Mouse (Mus musculus): ENCODE results near the gene Abtb1. TPM values are rescaled to one million over a fixed set of nuclear protein-coding genes. Genes with fewer than 3 reads are reported as not detected.

The Abtb1 gene
- total and polyA plus RNA-seq, 2 experiments from 2014 or later = 31.5 to 78.9 TPM

GRCm38 (mm10) chr6:88884195-88884594 lies 42.4 kb upstream of the Abtb1 start:
- no peak for ATAC-seq
- Histone ChIP-seq H3K9ac (replicated peaks; ENCODE audit: low read length) (no peak overlapping the region), H3K9me3 (ENCODE audit: low read length) (no peaks in the 10 kb centered on the region), H3K27ac (no peak overlapping the region), H3K4me2 (ENCODE audit: low read depth, low read length) (no peak overlapping the region), H3K4me1 (ENCODE audit: insufficient read depth, low read length) (no peaks in the 10 kb centered on the region), H3K4me3 (ENCODE audit: low read length) (no peak overlapping the region), H3K27me3 (ENCODE audit: insufficient read depth, low read length) (no peaks in the 10 kb centered on the region), H3K36me3 (ENCODE audit: insufficient read depth, low read length) (peaks cover 16% of the 10 kb centered on the region; the same call in 1 of the 2 replicates)
- no peak for DNase-seq (ENCODE audit: low spot score)
- WGBS = 92% methylated on average over 10 of the region's 10 CpGs
- TF ChIP-seq CTCF (IDR thresholded peaks at IDR 0.05; ENCODE audit: low read depth) = no peak

DNA sequence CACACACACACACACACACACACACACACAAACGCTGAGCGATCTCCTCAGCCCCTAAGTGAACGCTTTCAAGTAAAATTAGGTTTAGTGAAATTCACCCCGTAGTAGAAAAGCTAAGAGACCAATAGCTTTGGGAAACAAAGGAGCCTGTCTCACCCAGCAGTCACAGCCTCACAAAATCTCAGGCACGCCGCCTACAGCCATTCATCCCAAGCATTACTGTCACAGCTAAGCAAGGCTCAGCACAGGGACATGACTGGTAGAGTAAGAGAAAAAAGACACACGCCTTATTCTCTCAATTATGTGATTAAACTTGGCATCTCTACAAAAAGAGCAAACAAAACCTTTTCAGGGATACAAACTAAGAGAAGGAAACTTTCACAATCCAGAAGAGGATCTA lies 39.5 kb upstream of the Abtb1 start:
- DNase-seq (ENCODE audit: low spot score) = no peak
- Histone ChIP-seq H3K4me2 (ENCODE audit: low read depth, low read length) (no peak overlapping the region), H3K27ac (no peak overlapping the region), H3K4me1 (ENCODE audit: insufficient read depth, low read length) (no peaks in the 10 kb centered on the region), H3K4me3 (ENCODE audit: low read length) (no peak overlapping the region), H3K9ac (replicated peaks; ENCODE audit: low read length) (0 out of 2 replicates have a peak overlapping the region, but pooled peaks have one; percentile 3), H3K36me3 (ENCODE audit: insufficient read depth, low read length) (peaks cover 5% of the 10 kb centered on the region; the same call in 1 of the 2 replicates), H3K9me3 (ENCODE audit: low read length) (no peaks in the 10 kb centered on the region), H3K27me3 (ENCODE audit: insufficient read depth, low read length) (no peaks in the 10 kb centered on the region)
- WGBS = 49% methylated on average over 7 of the region's 7 CpGs
- TF ChIP-seq CTCF (IDR thresholded peaks at IDR 0.05; ENCODE audit: low read depth) = no peak
- ATAC-seq = no peak

DNA sequence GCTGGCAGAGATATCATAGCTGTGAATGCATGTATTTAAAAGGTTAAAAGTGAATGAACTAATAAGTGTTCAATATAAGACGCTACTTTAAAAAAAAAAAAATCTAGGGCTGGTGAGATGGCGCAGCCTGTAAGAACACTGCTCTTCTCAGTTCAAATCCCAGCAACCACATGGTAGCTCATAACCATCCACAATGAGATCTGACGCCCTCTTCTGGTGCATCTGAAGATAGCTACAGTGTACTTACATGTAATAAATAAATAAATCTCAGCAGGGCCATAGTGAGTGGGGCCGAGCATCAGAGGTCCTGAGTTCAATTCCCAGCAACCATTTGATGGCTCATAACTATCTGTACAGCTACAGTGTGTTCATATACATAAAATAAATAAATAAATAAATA lies 37.7 kb upstream of the Abtb1 start:
- Histone ChIP-seq H3K27me3 (ENCODE audit: insufficient read depth, low read length) (no peaks in the 10 kb centered on the region), H3K9ac (replicated peaks; ENCODE audit: low read length) (no peak overlapping the region), H3K4me1 (ENCODE audit: insufficient read depth, low read length) (peaks cover 4% of the 10 kb centered on the region; the same call in 1 of the 2 replicates), H3K9me3 (ENCODE audit: low read length) (no peaks in the 10 kb centered on the region), H3K36me3 (ENCODE audit: insufficient read depth, low read length) (peaks cover 5% of the 10 kb centered on the region; the same call in 1 of the 2 replicates), H3K4me2 (ENCODE audit: low read depth, low read length) (no peak overlapping the region), H3K27ac (no peak overlapping the region), H3K4me3 (ENCODE audit: low read length) (no peak overlapping the region)
- TF ChIP-seq CTCF (IDR thresholded peaks at IDR 0.05; ENCODE audit: low read depth) = peak; percentile 36
- ATAC-seq (no peak), DNase-seq (ENCODE audit: low spot score) (peak; percentile 28)
- WGBS = 63% methylated on average over 4 of the region's 4 CpGs

DNA sequence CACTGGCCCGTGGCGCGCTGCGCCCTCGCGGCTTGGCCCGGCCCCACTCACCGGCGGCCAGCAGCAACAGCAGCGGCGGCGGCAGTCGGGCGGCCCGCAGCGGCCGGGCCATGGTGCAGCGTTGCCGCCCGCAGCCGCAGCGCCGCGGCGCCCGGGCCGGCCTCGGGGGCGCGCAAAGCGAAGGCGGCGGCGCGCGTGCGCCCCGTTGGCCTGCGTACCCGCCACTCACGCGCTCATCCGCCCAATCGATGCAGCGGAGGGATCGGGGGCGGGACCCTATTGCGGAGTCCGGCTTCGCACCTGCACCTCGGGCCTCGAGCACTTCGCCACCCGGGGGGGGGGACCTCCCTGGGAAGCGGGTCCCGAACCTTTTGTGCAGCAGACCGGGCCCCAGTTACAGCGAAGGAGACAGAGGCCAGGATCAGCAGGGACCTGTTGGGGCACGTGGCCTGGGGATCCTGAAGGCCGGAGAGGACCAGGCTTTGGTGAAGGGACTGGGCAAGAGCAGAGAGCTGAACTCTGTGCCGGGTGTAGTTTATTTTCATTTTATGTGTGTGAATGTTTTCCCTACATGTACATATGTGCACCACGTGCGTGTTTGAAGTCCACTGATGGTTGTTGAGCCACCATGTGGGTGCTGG lies 33.2 kb upstream of the Abtb1 start, which contains the start of gene Podxl2:
TSS of gene Podxl2 (minus strand) at position 177 of the 641 bp plus-strand sequence.
- no peak for TF ChIP-seq CTCF (IDR thresholded peaks at IDR 0.05; ENCODE audit: low read depth)
- Histone ChIP-seq H3K9me3 (ENCODE audit: low read length) (no peaks in the 10 kb centered on the region), H3K4me2 (ENCODE audit: low read depth, low read length) (peak within 1 kb of the TSS; percentile 71), H3K4me1 (ENCODE audit: insufficient read depth, low read length) (peaks cover 4% of the 10 kb centered on the region; the same call in 1 of the 2 replicates), H3K27ac (peak within 1 kb of the TSS; percentile 97), H3K9ac (replicated peaks; ENCODE audit: low read length) (peak within 1 kb of the TSS; percentile 94), H3K4me3 (ENCODE audit: low read length) (peak within 1 kb of the TSS; percentile 81), H3K36me3 (ENCODE audit: insufficient read depth, low read length) (no peaks in the 10 kb centered on the region), H3K27me3 (ENCODE audit: insufficient read depth, low read length) (no peaks in the 10 kb centered on the region)
- ATAC-seq (peak; percentile 79), DNase-seq (ENCODE audit: low spot score) (peak; percentile 95)
- WGBS = 7% methylated on average over 54 of the region's 63 CpGs

DNA sequence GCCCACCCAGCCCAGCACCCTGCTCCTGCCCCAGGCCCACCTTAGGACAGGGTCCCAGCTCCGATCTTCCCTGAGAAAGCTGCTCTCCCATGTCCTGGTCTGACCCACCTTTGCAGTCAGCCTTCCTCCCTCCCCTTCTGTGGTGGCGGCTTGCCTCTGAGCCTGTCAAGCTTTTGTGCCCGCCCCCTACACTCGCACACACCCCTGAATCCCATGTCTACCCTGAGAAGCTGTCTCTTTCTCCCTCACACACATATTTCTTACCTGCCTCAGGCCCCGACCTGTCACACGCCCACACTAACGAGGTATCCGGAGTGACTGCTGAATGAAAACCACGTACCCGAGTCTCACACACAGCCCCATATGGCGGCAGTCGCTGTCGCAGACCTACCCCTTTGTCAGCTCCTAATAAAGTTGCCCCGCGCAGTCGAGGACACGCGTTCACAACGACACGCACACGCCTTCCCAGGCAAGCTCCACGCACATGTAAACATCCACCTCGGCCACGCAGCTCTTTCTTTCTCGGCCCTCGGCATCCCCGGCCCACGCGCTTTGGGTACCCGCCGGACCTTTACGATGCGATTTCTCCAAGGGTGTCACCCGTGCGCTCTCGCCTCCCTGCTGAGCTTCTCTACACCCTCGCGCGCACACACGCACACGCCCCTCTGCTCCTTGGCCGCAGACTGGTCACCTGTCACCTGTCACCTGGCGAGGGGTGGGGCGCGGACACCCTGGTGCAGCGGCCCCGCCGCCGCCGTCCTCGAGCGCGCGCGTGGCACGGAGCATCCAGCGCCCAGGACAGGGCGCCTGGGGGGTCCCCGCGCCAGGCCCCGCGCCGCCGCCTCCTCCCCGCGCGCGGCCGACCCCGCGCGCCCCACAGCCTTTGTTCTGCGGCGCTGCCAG lies 32.4 kb upstream of the Abtb1 start:
- Histone ChIP-seq H3K4me2 (ENCODE audit: low read depth, low read length) (peak overlapping the region; percentile 71), H3K4me1 (ENCODE audit: insufficient read depth, low read length) (peaks cover 7% of the 10 kb centered on the region; the same call in 1 of the 2 replicates), H3K9ac (replicated peaks; ENCODE audit: low read length) (peak overlapping the region; percentile 94), H3K27me3 (ENCODE audit: insufficient read depth, low read length) (no peaks in the 10 kb centered on the region), H3K36me3 (ENCODE audit: insufficient read depth, low read length) (no peaks in the 10 kb centered on the region), H3K9me3 (ENCODE audit: low read length) (no peaks in the 10 kb centered on the region), H3K27ac (peak overlapping the region; percentile 97), H3K4me3 (ENCODE audit: low read length) (peak overlapping the region; percentile 81)
- no peak for TF ChIP-seq CTCF (IDR thresholded peaks at IDR 0.05; ENCODE audit: low read depth)
- ATAC-seq (peak; percentile 68), DNase-seq (ENCODE audit: low spot score) (peak; percentile 71)
- 2% methylated on average over 56 of the region's 74 CpGs for WGBS

- Histone ChIP-seq H3K4me3 (ENCODE audit: low read length) (peak overlapping the region; percentile 81), H3K27ac (peak overlapping the region; percentile 97), H3K27me3 (ENCODE audit: insufficient read depth, low read length) (no peaks in the 10 kb centered on the region), H3K4me1 (ENCODE audit: insufficient read depth, low read length) (peaks cover 7% of the 10 kb centered on the region; the same call in 1 of the 2 replicates), H3K36me3 (ENCODE audit: insufficient read depth, low read length) (no peaks in the 10 kb centered on the region), H3K9ac (replicated peaks; ENCODE audit: low read length) (peak overlapping the region; percentile 94; the same call in 1 of the 2 replicates), H3K4me2 (ENCODE audit: low read depth, low read length) (peak overlapping the region; percentile 71), H3K9me3 (ENCODE audit: low read length) (no peaks in the 10 kb centered on the region)
- peak; percentile 54 for DNase-seq (ENCODE audit: low spot score)
- no peak for TF ChIP-seq CTCF (IDR thresholded peaks at IDR 0.05; ENCODE audit: low read depth)
- peak; percentile 37 for ATAC-seq
- WGBS = 15% methylated on average over 7 of the region's 7 CpGs
Measured at GRCm38 (mm10) chr6:88872811-88873210, 31.0 kb upstream of the Abtb1 start.
